Comparison of ENCODE assay signal across 1 mouse cellular context in the genomic region with DNA sequence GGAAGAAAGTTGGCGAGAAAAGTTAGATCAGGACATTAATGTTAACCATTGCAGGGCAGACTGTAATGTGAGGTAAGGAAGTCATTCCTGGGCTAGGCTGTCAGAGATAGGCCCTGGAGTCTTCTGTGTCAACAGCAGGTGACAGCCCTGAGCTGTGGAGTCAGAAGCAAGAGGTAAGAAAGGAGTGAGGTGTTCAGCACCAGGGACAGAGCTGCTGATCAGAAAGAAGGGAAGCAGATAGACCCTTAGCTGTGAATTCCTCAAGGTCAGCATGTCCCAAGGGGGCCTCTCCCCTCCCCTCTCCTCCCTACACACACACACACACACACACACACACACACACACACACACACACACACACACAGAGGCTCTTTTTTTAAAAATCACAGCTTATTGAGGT.
TF ChIP-seq lines count a peak whose summit lies in the region.

No protein-coding gene starts in this region.

TF ChIP-seq in MEL, 35 proteins besides CTCF, POLR2A, EP300 and RAD21 (continued from another document):
- TF ChIP-seq HCFC1 (IDR thresholded peaks at IDR 0.05; ENCODE audit: low read depth, low read length): no peak
- no peak for TF ChIP-seq ETS1 (IDR thresholded peaks at IDR 0.05; ENCODE audit: low read depth, low read length)
- no peak for TF ChIP-seq MAZ (IDR thresholded peaks at IDR 0.05; ENCODE audit: low read depth, low read length)
- TF ChIP-seq POLR2AphosphoS2 (IDR thresholded peaks at IDR 0.05; ENCODE audit: low read length): no peak
- no peak for TF ChIP-seq KAT2A (conservative IDR thresholded peaks at IDR 0.05; ENCODE audit: low read depth, low read length)
- no peak for TF ChIP-seq USF2 (IDR thresholded peaks at IDR 0.05; ENCODE audit: borderline replicate concordance in 1 of 2, insufficient read depth in 1 of 2, low read depth in 1 of 2, low read length in 2 of 2)
- no peak for TF ChIP-seq RCOR1 (IDR thresholded peaks at IDR 0.05; ENCODE audit: low read depth, low read length)
- TF ChIP-seq ELF1 (IDR thresholded peaks at IDR 0.05; ENCODE audit: low read depth, low read length): no peak
- no peak for TF ChIP-seq ZC3H11A (IDR thresholded peaks at IDR 0.05; ENCODE audit: low read depth, low read length)
- no peak for TF ChIP-seq GATA1 (IDR thresholded peaks at IDR 0.05; ENCODE audit: low read depth, low read length)
- TF ChIP-seq CHD2 (IDR thresholded peaks at IDR 0.05; ENCODE audit: low read length): no peak
- no peak for TF ChIP-seq TBP (IDR thresholded peaks at IDR 0.05; ENCODE audit: low read depth, low read length)
- TF ChIP-seq POLR2AphosphoS5 (IDR thresholded peaks at IDR 0.05; ENCODE audit: borderline replicate concordance, low read depth, low read length): no peak
- no peak for TF ChIP-seq NELFE (IDR thresholded peaks at IDR 0.05; ENCODE audit: low read depth, low read length)
